Mouse (Mus musculus) spleen, adult 12 weeks (tissue): ENCODE measurements around the gene Gm7358.
"Not testable (repeated sequence)": the region's sequence is repeated elsewhere in the genome, so short reads cannot be mapped to it uniquely, and the experiment has no call there.

Experiments used
- DNase-seq: peaks from one replicate; pipeline ENCODE4 v3.0.0; 2022; ENCODE audit warnings: low spot score

Gm7358 gene

DNA sequence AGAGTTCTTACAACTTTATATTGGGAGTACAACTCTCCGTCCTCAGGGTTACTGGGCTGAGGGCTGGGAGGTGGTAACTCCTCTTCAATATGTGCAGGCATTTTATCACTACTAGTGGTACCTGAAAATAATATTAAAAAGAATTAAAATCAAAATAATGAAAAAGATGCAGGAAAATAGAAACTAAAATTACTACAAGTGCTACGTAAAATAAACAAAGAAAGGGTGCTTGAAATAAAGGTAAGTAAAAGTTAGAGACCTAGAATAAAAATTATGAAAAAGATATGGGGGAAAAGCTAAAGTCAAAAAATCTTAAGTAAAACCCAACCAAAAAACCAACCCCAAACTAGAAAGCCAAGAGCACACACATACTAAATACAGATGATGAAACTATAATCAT, at the start of gene Gm7358:
TSS of gene Gm7358 (minus strand) at position 101 of the 400 bp plus-strand sequence.
- DNase-seq: not testable (repeated sequence)

DNA sequence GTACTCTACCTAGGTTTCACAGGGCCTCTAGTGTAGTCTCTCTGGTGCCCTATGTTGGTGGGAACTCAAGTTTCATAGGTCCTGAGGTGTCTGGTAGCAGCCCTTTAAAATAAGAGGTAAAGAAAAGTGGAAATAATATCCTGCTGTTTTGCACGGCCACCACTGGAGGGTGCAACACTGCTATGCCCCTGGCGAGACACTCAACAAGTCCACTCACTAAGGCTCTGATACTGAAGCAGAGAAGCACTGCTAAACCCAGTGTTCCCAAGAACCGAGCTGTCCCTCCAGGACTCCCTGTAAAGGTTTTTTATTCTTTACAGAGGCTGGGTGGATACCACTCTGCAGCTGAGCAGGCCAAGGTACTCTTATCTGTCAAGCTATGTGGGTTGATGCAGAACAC, 43.7 kb upstream of the Gm7358 start:
- not testable (repeated sequence) for DNase-seq

DNA sequence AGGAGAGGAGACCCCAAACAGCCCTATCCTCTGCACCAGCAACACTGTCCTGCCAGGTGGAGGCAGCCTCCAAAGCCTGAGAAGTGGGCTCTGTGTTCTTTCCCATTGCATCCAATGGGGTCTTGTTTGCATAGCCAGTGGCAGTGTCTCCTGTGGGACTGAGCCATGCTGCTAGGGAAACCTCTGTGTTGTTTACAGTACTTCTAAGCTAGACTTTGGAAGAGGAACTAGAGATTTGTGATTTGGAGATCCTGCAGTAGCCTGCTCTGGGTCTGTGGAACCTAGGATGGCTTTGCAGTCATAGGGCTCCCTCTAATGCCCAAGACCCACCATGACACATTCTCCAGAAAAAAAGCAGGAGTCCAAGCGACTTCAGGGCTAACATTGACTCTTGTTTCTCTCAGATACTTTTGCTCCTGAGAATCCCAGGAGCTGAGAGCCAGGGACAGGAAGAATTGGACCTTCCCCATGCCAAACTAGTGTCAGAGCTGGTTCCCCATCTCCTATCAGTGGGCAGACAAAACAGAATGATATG, 42.2 kb upstream of the Gm7358 start:
- DNase-seq: not testable (repeated sequence)

DNA sequence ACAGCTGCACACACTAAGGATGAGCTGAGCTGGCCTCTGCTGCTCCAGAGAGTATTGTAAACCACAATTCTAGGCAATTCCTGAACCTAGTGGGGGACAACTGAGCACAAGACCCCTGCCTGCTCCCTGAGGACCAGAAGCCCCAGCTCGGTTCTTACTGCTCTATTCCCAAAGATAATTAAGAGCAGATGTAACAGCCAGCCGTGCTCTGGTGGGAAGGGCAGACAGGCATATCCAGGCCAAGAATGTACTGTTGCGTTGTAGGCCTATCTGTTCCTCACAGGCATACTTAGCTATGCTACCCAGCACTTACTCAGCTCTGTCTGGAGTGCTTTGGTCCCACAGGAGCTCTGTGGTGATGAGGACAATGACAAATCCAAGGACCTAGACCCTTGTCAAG, 40.6 kb upstream of the Gm7358 start:
- not testable (repeated sequence) for DNase-seq

DNA sequence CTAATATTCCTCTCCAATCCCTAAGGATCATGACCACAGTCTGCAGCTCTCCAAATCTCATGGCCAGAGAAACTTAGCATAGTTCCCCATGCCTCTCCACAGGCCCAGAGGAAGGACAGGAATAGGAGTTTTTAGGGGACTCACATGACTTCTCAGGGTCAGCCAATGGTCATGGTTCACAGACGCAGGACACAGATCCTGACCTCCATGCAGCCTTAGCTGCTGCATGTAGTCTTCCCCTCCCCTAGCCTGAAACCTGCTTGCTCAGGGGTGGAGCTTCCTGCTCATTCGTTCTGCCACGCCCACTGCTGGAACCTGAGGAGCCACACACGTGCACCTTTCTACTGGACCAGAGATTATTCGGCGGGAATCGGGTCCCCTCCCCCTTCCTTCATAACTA, 34.8 kb upstream of the Gm7358 start:
- DNase-seq: not testable (repeated sequence)

DNA sequence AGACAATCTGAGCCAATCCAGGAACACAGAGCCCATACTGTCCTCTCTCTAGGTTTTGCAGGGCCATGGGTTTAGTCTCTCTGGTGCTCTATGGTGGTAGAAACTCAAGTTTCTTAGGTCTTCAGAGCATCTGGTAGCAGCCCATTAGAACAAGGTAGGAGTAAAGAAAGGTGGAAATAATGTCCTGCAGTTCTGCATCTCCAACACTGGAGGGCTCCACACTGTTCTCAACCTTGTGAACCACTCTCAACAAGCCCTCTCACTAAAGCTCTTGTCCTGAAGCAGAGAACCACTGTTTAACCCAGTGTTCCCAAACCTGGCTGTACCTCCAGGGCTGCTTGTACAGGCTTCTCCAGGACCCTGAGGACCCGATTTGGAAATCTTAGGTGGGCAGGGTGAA, 27.3 kb upstream of the Gm7358 start:
- not testable (repeated sequence) for DNase-seq

DNA sequence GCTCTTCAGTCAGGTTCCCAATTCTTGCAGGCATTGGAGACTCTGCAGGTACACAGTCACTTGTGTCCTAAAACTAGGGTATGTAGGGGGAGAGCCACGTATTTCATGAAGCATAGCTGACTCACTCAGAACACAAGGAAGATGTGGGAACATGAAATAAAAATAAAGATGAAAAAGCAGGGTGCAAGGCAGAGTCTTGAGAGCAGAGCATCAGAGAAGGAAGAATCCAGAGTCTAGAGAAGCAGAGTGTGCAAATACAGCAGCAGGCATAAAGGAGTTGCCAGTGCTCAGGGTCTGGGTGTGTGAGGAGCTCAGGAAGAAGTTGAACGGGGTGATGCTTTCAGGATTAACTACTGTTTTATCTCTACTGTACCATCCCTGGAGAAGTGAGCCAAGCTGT, 17.5 kb downstream of the Gm7358 start:
- DNase-seq: not testable (repeated sequence)

DNA sequence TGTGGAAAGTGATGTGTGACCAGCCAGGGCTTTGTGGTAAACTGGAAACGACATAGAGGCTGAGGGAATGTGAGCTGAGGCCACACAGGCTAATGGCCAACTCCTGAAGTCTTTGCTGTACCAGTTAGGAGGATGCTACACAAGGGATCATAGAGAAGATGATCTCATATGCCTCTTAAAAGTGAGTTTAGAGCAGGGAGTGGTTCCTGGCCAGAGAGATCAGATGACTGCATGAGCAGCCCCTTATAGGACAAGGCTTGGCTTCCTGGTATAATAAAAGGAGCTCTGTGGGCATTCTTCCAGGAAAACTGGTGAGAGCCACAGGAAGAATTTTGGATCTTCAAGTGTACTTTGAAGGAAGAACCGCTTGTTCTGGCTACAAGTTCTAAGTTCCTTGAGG, 22.3 kb downstream of the Gm7358 start:
- not testable (repeated sequence) for DNase-seq

DNA sequence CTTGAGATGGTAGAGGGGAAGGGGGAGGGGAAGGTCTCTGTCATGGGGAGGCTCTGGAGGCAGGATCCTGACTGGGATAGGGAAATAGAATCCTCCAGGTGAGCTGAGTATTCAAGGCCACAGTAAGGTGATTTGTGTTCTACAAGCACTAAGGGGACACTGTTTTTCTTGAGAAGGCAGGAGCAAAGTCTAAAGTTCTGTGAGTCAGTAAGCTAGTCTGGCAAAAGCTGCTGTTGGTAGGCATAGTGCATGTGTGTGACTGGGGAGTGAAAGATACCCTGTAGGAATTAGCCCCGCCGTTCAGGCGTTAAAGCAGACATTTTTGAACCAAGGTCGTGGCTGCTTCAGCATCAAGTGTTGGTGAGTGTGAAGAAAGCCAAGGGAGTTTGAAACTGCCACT, 23.2 kb downstream of the Gm7358 start:
- not testable (repeated sequence) for DNase-seq
